Mouse (Mus musculus): ENCODE results near the gene Tsga10.

DNA sequence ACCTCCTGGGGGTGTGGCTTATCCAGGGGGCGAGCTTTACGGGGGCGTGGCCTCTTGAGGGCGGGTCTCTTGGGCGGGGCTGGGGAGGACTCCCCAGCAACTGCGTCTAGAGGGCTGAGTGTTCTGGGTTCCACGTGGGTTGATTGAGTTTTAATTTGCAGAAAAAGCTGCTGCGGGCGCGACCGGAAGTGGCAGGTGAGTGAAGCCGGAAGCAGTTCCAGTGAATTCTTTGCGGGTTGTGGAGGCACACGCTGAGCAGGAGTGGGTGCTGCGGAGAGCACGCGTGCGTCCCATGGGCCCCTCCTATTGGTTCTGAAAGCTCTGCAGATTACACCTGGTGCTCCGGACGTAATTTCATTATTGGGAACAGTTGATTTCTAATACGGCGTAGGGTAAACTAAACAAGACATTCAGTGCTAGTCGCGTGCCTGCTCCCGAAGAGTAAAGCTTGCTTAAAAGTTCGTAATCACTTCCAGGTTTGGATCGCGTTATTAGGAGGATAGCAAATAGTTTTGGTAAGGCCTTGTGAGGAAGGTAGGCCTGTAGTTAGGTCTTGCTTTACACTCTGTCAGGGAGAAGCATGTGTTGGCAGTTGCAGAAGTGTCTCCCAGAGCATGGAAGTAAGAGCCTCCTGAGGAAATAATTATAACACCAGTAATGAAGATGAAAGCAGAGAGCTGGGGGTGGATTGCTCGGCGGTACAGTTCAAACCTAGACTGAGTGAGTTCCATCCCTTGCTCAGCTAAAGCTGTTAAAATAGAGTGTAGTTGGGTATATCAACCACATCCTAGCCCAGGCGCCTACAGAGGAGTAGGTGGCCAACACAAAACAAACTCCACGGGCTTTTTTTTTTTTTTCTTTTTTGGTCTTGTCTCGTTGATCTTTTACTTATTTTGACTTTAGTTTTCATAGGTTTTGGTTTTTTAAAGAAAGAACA is 6.2 kb upstream of the Tsga10 start:
- TF ChIP-seq CTCF (IDR thresholded peaks at IDR 0.05; ENCODE audit: low read depth, low read length) (no peak), POLR2A (IDR thresholded peaks at IDR 0.05; ENCODE audit: extremely low read depth, insufficient read depth, low read length) (no peak)

All from liver, adult 2 months (tissue).